8 mouse cellular contexts compared by ENCODE assay signal in the genomic region with DNA sequence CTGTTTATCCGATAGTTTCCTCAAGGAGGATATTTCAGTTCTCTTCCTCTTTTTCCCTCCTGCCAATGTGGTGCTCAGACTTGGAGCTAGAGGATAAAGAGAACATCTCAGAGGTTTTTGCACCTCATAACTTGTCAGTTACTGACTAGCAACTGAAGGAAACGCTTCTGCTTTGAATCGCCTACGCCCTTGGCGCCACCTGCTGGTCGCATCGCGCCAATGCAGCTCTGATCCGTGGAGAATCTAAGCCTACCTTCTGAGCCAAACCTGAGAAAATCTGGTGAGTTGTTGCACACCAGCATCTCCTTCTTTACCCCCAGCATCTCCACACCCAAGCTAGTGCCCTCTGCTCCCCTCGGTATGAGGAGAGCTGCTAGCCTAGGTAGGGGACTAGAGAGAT. TPM values are rescaled to one million over a fixed set of nuclear protein-coding genes. Genes with fewer than 3 reads are reported as not detected.
A peak's percentile ranks its signal among the peaks of the same experiment; 100 is the strongest.
DNase-seq lines count a peak whose midpoint lies in the region; ATAC-seq and TF ChIP-seq lines count a peak whose summit lies in the region.

No protein-coding gene starts in this region.

- no peaks in the 10 kb centered on the region for H3K36me3 ChIP-seq in heart, embryonic 12.5 days
- no peaks in the 10 kb centered on the region for H3K36me3 ChIP-seq in embryonic facial prominence, embryonic 10.5 days (replicated peaks)
- no peaks in the 10 kb centered on the region for H3K36me3 ChIP-seq in stomach, postnatal 0 days (ENCODE audit: control insufficient read depth, insufficient read depth, low read length)

- no peak overlapping the region for H3K4me3 ChIP-seq in heart, embryonic 12.5 days
- no peak overlapping the region for H3K4me3 ChIP-seq in embryonic facial prominence, embryonic 10.5 days
- no peak overlapping the region for H3K4me3 ChIP-seq in left cerebral cortex, adult 2 months
- no peak overlapping the region for H3K4me3 ChIP-seq in stomach, postnatal 0 days (ENCODE audit: low read depth, low read length)

- H3K9me3 ChIP-seq in heart, embryonic 12.5 days (replicated peaks), result 0 out of 2 replicates have a peak, but pooled peaks cover 2% of the 10 kb centered on the region
- H3K9me3 ChIP-seq in embryonic facial prominence, embryonic 10.5 days, result no peaks in the 10 kb centered on the region
- no peaks in the 10 kb centered on the region for H3K9me3 ChIP-seq in stomach, postnatal 0 days (ENCODE audit: control insufficient read depth, low read length)

- WGBS in heart, embryonic 12.5 days, result 5% methylated on average over 10 of the region's 10 CpGs
- WGBS in embryonic facial prominence, embryonic 10.5 days, result 5% methylated on average over 10 of the region's 10 CpGs
- 6% methylated on average over 10 of the region's 10 CpGs for WGBS in stomach, postnatal 0 days

- no peaks in the 10 kb centered on the region for H3K27me3 ChIP-seq in heart, embryonic 12.5 days (replicated peaks)
- H3K27me3 ChIP-seq in embryonic facial prominence, embryonic 10.5 days (replicated peaks; ENCODE audit: low read depth, poor library complexity, severe bottlenecking), result no peaks in the 10 kb centered on the region
- no peaks in the 10 kb centered on the region for H3K27me3 ChIP-seq in stomach, postnatal 0 days (ENCODE audit: control insufficient read depth, insufficient read depth, low read length)

- H3K27ac ChIP-seq in heart, embryonic 12.5 days (ENCODE audit: poor library complexity, severe bottlenecking), result no peak overlapping the region
- no peak overlapping the region for H3K27ac ChIP-seq in embryonic facial prominence, embryonic 10.5 days (replicated peaks)
- H3K27ac ChIP-seq in left cerebral cortex, adult 2 months, result no peak overlapping the region
- H3K27ac ChIP-seq in stomach, postnatal 0 days (replicated peaks), result no peak overlapping the region

- peak; percentile 78 to 95 for DNase-seq in heart, adult 18-20 months
- DNase-seq in adrenal gland, postnatal 25 days, result peak; percentile 88
- DNase-seq in embryonic facial prominence, embryonic 10.5 days (ENCODE audit: low spot score), result peak; percentile 83
- peak; percentile 87 to 93 for DNase-seq in heart, postnatal 36 days
- DNase-seq in left cerebral cortex, adult 2 months (ENCODE audit: extremely low spot score in 1 of 2, low spot score in 2 of 2), result peak; percentile 84 to 91
- peak; percentile 56 to 77 for DNase-seq in monocyte, adult 2 months (ENCODE audit: low read depth in 1 of 2, low spot score in 2 of 2)
- DNase-seq in stomach, postnatal 0 days (ENCODE audit: low spot score), result peak; percentile 85

- peaks cover 9% of the 10 kb centered on the region; the same call in 1 of the 2 replicates for H3K4me1 ChIP-seq in heart, embryonic 12.5 days (replicated peaks)
- H3K4me1 ChIP-seq in embryonic facial prominence, embryonic 10.5 days, result peaks cover 8% of the 10 kb centered on the region
- H3K4me1 ChIP-seq in stomach, postnatal 0 days (replicated peaks; ENCODE audit: control insufficient read depth, insufficient read depth), result no peaks in the 10 kb centered on the region

- no peak overlapping the region for H3K9ac ChIP-seq in heart, embryonic 12.5 days
- no peak overlapping the region for H3K9ac ChIP-seq in stomach, postnatal 0 days (ENCODE audit: low read length)

- TF ChIP-seq EP300 in stomach, postnatal 0 days (optimal IDR thresholded peaks at IDR 0.05), result no peak

- ATAC-seq in heart, embryonic 12.5 days (ENCODE audit: insufficient number of reproducible peaks, low FRiP score), result no peak
- ATAC-seq in stomach, postnatal 0 days (ENCODE audit: low FRiP score, low TSS enrichment), result peak; percentile 41; the same call in 1 of the 2 replicates

- intact Hi-C loops in heart, postnatal 36 days (cut with DNase I), result loop anchor here (2.0 to 10.0 kb wide), 6 partner anchors 82 to 1198 kb away; a partner anchor contains a TSS
- intact Hi-C loops in left cerebral cortex, adult 2 months (cut with DNase I), result loop anchor here (5.0 to 10.0 kb wide), 5 partner anchors 81 to 1448 kb away; a partner anchor contains a TSS

- TF ChIP-seq CTCF in left cerebral cortex, adult 2 months (IDR thresholded peaks at IDR 0.05), result peak; percentile 99
- TF ChIP-seq CTCF in stomach, postnatal 0 days (IDR thresholded peaks at IDR 0.05; ENCODE audit: low read depth), result peak; percentile 98

- no peak overlapping the region for H3K4me2 ChIP-seq in heart, embryonic 12.5 days
- no peak overlapping the region for H3K4me2 ChIP-seq in stomach, postnatal 0 days (replicated peaks; ENCODE audit: low read depth)

RNA-seq across cellular contexts. Expression of a gene that starts 18.0 kb away (rescaled TPM):
- total RNA-seq in heart, adult 18-20 months (2021), result 10 to 100 TPM; 16.9 to 17.0 TPM
- polyA plus RNA-seq in heart, embryonic 12.5 days (2016; fragmentation: Nextera tagmentation; extraction: Ambion mirVana), result 8.5 and 9.7 TPM in 2 replicates
- 38.3 and 41.2 TPM in 2 replicates for total RNA-seq in adrenal gland, postnatal 25 days (2021)
- polyA plus RNA-seq in embryonic facial prominence, embryonic 10.5 days (2016; fragmentation: Nextera tagmentation; extraction: Ambion mirVana), result 10.3 and 10.8 TPM in 2 replicates
- 10 to 100 TPM; 16.9 to 17.5 TPM for total RNA-seq in heart, postnatal 36 days (2021)
- total RNA-seq in left cerebral cortex, adult 2 months (2021), result 10 to 100 TPM; 39.8 to 41.5 TPM
- 6.5 and 6.6 TPM in 2 replicates for polyA plus RNA-seq in stomach, postnatal 0 days (2015; fragmentation: Nextera tagmentation; extraction: Ambion mirVana)
